Mouse (Mus musculus): ENCODE measurements at regions not wholly inside any gene's neighbourhood (a gene's known extent, or its start where the extent isn't known, plus 50 kb on each side); places are given as distances from the start of the nearest gene placed in this dataset.

GRCm38 (mm10) chr1:88964045-88964747, 106.0 kb upstream of the Sh3bp4 start:
- no peak for DNase-seq (ENCODE audit: low spot score in 2 of 2)

- DNase-seq (ENCODE audit: low spot score in 2 of 2) = no peak
Measured at GRCm38 (mm10) chr1:88966416-88966815, 103.8 kb upstream of the Sh3bp4 start.

GRCm38 (mm10) chr1:88968142-88968541, 102.1 kb upstream of the Sh3bp4 start:
- no peak for DNase-seq (ENCODE audit: low spot score in 2 of 2)

GRCm38 (mm10) chr1:88969016-88969415, 101.2 kb upstream of the Sh3bp4 start:
- DNase-seq (ENCODE audit: low spot score in 2 of 2) = no peak

- no peak for DNase-seq (ENCODE audit: low spot score in 2 of 2)
Measured at GRCm38 (mm10) chr1:88969630-88970029, 100.6 kb upstream of the Sh3bp4 start.

- no peak for DNase-seq (ENCODE audit: low spot score in 2 of 2)
Measured at GRCm38 (mm10) chr1:88976101-88976500, 94.1 kb upstream of the Sh3bp4 start.

- DNase-seq (ENCODE audit: low spot score in 2 of 2) = no peak
Measured at GRCm38 (mm10) chr1:88988011-88988695, 82.1 kb upstream of the Sh3bp4 start.

- DNase-seq (ENCODE audit: low spot score in 2 of 2) = no peak
Measured at GRCm38 (mm10) chr1:88994588-88995331, 75.5 kb upstream of the Sh3bp4 start.

GRCm38 (mm10) chr1:88995945-88996344, 74.3 kb upstream of the Sh3bp4 start:
- DNase-seq (ENCODE audit: low spot score in 2 of 2) = no peak

- DNase-seq (ENCODE audit: low spot score in 2 of 2) = no peak
Measured at GRCm38 (mm10) chr1:88996657-88997056, 73.6 kb upstream of the Sh3bp4 start.

GRCm38 (mm10) chr1:88997847-88998246, 72.4 kb upstream of the Sh3bp4 start:
- DNase-seq (ENCODE audit: low spot score in 2 of 2) = no peak

- DNase-seq (ENCODE audit: low spot score in 2 of 2) = no peak
Measured at GRCm38 (mm10) chr1:89002326-89002725, 67.9 kb upstream of the Sh3bp4 start.

GRCm38 (mm10) chr1:89003752-89004151, 66.5 kb upstream of the Sh3bp4 start:
- no peak for DNase-seq (ENCODE audit: low spot score in 2 of 2)

- no peak for DNase-seq (ENCODE audit: low spot score in 2 of 2)
Measured at GRCm38 (mm10) chr1:89007476-89007875, 62.7 kb upstream of the Sh3bp4 start.

GRCm38 (mm10) chr1:89010170-89010569, 60.0 kb upstream of the Sh3bp4 start:
- no peak for DNase-seq (ENCODE audit: low spot score in 2 of 2)

GRCm38 (mm10) chr1:89011454-89011853, 58.8 kb upstream of the Sh3bp4 start:
- DNase-seq (ENCODE audit: low spot score in 2 of 2) = no peak

- DNase-seq (ENCODE audit: low spot score in 2 of 2) = no peak
Measured at GRCm38 (mm10) chr1:89015385-89015784, 54.8 kb upstream of the Sh3bp4 start.

GRCm38 (mm10) chr1:89015845-89016244, 54.4 kb upstream of the Sh3bp4 start:
- no peak for DNase-seq (ENCODE audit: low spot score in 2 of 2)

- DNase-seq (ENCODE audit: low spot score in 2 of 2) = no peak
Measured at GRCm38 (mm10) chr1:89019778-89020373, 50.3 kb upstream of the Sh3bp4 start.

All from spleen, postnatal 10 days (tissue).